Mouse (Mus musculus) embryonic facial prominence, embryonic 11.5 days (tissue): Measurements from ENCODE around the gene Serinc3. TPM values are rescaled to one million over a fixed set of nuclear protein-coding genes. Genes with fewer than 3 reads are reported as not detected.
"Not testable (repeated sequence)": the region's sequence is repeated elsewhere in the genome, so short reads cannot be mapped to it uniquely, and the experiment has no call there.

Source experiments
- ATAC-seq: fragments of 200-750 bp; cut with Nextera tagmentation; replicated peaks from 2 replicates; pipeline ENCODE4 v1.8.0; 2017; ENCODE audit warnings: low read depth; ENCODE audit not compliant: insufficient number of reproducible peaks, low FRiP score, low TSS enrichment
- DNase-seq: peaks from one replicate; pipeline ENCODE4 v3.0.0-alpha.2; 2015; ENCODE audit warnings: low spot score
- H3K27ac ChIP-seq: fragments of 300-500 bp; sonication (generic); replicated peaks from 2 replicates; pipeline ENCODE4 v1.5.1; 2014; ENCODE audit warnings: mild to moderate bottlenecking, low read depth, low read length, control low read depth
- H3K27me3 ChIP-seq: fragments of 300-500 bp; sonication (generic); 2 replicates; pipeline ENCODE4 v1.6.1; 2014; ENCODE audit warnings: mild to moderate bottlenecking, low read length, moderate library complexity, mixed read lengths; ENCODE audit not compliant: control insufficient read depth, insufficient read depth
- H3K36me3 ChIP-seq: fragments of 300-500 bp; sonication (generic); replicated peaks from 2 replicates; pipeline ENCODE4 v1.6.1; 2014; ENCODE audit warnings: low read depth, mild to moderate bottlenecking, low read length, moderate library complexity, mixed read lengths; ENCODE audit not compliant: control insufficient read depth, insufficient read depth
- H3K4me1 ChIP-seq: fragments of 300-500 bp; sonication (generic); 2 replicates; pipeline ENCODE4 v1.6.1; 2014; ENCODE audit warnings: low read length, mixed read lengths; ENCODE audit not compliant: control insufficient read depth, insufficient read depth
- H3K4me2 ChIP-seq: fragments of 300-500 bp; sonication (generic); 2 replicates; pipeline ENCODE4 v1.6.1; 2014; ENCODE audit warnings: low read depth, mild to moderate bottlenecking, control low read depth, low read length, moderate library complexity
- H3K4me3 ChIP-seq: fragments of 300-500 bp; sonication (generic); 2 replicates; pipeline ENCODE4 v1.5.1; 2014; ENCODE audit warnings: low read depth, low read length, control low read depth
- H3K9ac ChIP-seq: fragments of 300-500 bp; sonication (generic); replicated peaks from 2 replicates; pipeline ENCODE4 v1.6.1; 2014; ENCODE audit warnings: mild to moderate bottlenecking, control low read depth, low read length
- H3K9me3 ChIP-seq: fragments of 300-500 bp; sonication (generic); replicated peaks from 2 replicates; pipeline ENCODE4 v1.6.1; 2016; ENCODE audit warnings: mild to moderate bottlenecking, low read length, inconsistent platforms, mixed read lengths; ENCODE audit not compliant: control insufficient read depth
- WGBS: fragments of 180-500 bp; shearing (Covaris S2); extraction: QIAGEN DNeasy Blood & Tissue Kit; methylation state at CpG from one replicate; pipeline ENCODE4 v1.1.7; 2014; 5-methylcytosine and 5-hydroxymethylcytosine counted together
- polyA plus RNA-seq: library from polyadenylated mRNA; unstranded; fragments of >200 nt; fragmentation: Nextera tagmentation; extraction: Ambion mirVana; gene quantifications from 2 replicates; pipeline ENCODE4 v1.2.1, GENCODE M21; 2014

Gene Serinc3
- polyA plus RNA-seq, 1 experiment from 2014 or later, result 26.0 TPM

- no peaks in the 10 kb centered on the region for H3K36me3 ChIP-seq
Observed at GRCm38 (mm10) chr2:163636057-163636456, 8.9 kb downstream of the Serinc3 start.

GRCm38 (mm10) chr2:163634211-163634610 is 10.7 kb downstream of the Serinc3 start:
- H3K9me3 ChIP-seq, result no peaks in the 10 kb centered on the region
- H3K27ac ChIP-seq, result no peak overlapping the region
- H3K4me3 ChIP-seq, result no peak overlapping the region
- H3K4me1 ChIP-seq, result no peaks in the 10 kb centered on the region
- H3K9ac ChIP-seq, result no peak overlapping the region
- H3K4me2 ChIP-seq, result no peak overlapping the region
- ATAC-seq (no peak), DNase-seq (no peak)
- WGBS, result 92% methylated on average over 2 of the region's 2 CpGs
- H3K36me3 ChIP-seq, result peaks cover 4% of the 10 kb centered on the region
- no peaks in the 10 kb centered on the region for H3K27me3 ChIP-seq

More at GRCm38 (mm10) chr2:163636057-163636456, 8.9 kb downstream of the Serinc3 start:
- no peaks in the 10 kb centered on the region for H3K4me1 ChIP-seq
- H3K27me3 ChIP-seq, result no peaks in the 10 kb centered on the region
- no peak overlapping the region for H3K27ac ChIP-seq
- no peaks in the 10 kb centered on the region for H3K9me3 ChIP-seq
- no peak for ATAC-seq
- H3K4me3 ChIP-seq, result no peak overlapping the region
- H3K9ac ChIP-seq, result no peak overlapping the region
- WGBS, result 94% methylated on average over 2 of the region's 2 CpGs
- H3K4me2 ChIP-seq, result no peak overlapping the region
- DNase-seq, result no peak

- Histone ChIP-seq H3K9me3 (no peaks in the 10 kb centered on the region), H3K4me3 (no peak overlapping the region), H3K4me1 (no peaks in the 10 kb centered on the region), H3K27me3 (no peaks in the 10 kb centered on the region), H3K27ac (no peak overlapping the region), H3K36me3 (peaks cover 9% of the 10 kb centered on the region), H3K4me2 (no peak overlapping the region), H3K9ac (no peak overlapping the region)
- WGBS, result 91% methylated on average over 2 of the region's 2 CpGs
- DNase-seq, result no peak
- no peak for ATAC-seq
Observed at GRCm38 (mm10) chr2:163631715-163632114, 13.2 kb downstream of the Serinc3 start.

GRCm38 (mm10) chr2:163631223-163631622 is 13.7 kb downstream of the Serinc3 start:
- ATAC-seq, result no peak
- no peak overlapping the region for H3K9ac ChIP-seq
- no peaks in the 10 kb centered on the region for H3K27me3 ChIP-seq
- no peaks in the 10 kb centered on the region for H3K4me1 ChIP-seq
- 89% methylated on average over 4 of the region's 4 CpGs for WGBS
- DNase-seq, result no peak
- H3K36me3 ChIP-seq, result peaks cover 9% of the 10 kb centered on the region
- no peaks in the 10 kb centered on the region for H3K9me3 ChIP-seq
- H3K27ac ChIP-seq, result no peak overlapping the region
- no peak overlapping the region for H3K4me2 ChIP-seq
- no peak overlapping the region for H3K4me3 ChIP-seq

GRCm38 (mm10) chr2:163621401-163621800 is 23.5 kb downstream of the Serinc3 start:
- not testable (repeated sequence) for H3K9me3 ChIP-seq, DNase-seq, H3K27me3 ChIP-seq, H3K9ac ChIP-seq, H3K27ac ChIP-seq, H3K4me2 ChIP-seq, H3K4me3 ChIP-seq, H3K36me3 ChIP-seq, ATAC-seq, H3K4me1 ChIP-seq
- 91% methylated on average over 3 of the region's 3 CpGs for WGBS

GRCm38 (mm10) chr2:163620451-163620850 is 24.5 kb downstream of the Serinc3 start:
- H3K9me3 ChIP-seq, result no peaks in the 10 kb centered on the region
- peaks cover under 1% of the 10 kb centered on the region for H3K36me3 ChIP-seq
- ATAC-seq, result no peak
- no peak overlapping the region for H3K27ac ChIP-seq
- H3K9ac ChIP-seq, result no peak overlapping the region
- WGBS, result 89% methylated on average over 8 of the region's 8 CpGs
- no peaks in the 10 kb centered on the region for H3K27me3 ChIP-seq
- no peak overlapping the region for H3K4me3 ChIP-seq
- no peaks in the 10 kb centered on the region for H3K4me1 ChIP-seq
- no peak for DNase-seq
- no peak overlapping the region for H3K4me2 ChIP-seq

GRCm38 (mm10) chr2:163617874-163618273 is 27.1 kb downstream of the Serinc3 start:
- no peak overlapping the region for H3K4me3 ChIP-seq
- no peaks in the 10 kb centered on the region for H3K4me1 ChIP-seq
- 93% methylated on average over 4 of the region's 4 CpGs for WGBS
- H3K27ac ChIP-seq, result no peak overlapping the region
- ATAC-seq (no peak), DNase-seq (no peak)
- H3K4me2 ChIP-seq, result no peak overlapping the region
- H3K9me3 ChIP-seq, result no peaks in the 10 kb centered on the region
- no peaks in the 10 kb centered on the region; the same call in none of the 2 replicates for H3K36me3 ChIP-seq
- H3K9ac ChIP-seq, result no peak overlapping the region
- H3K27me3 ChIP-seq, result no peaks in the 10 kb centered on the region

GRCm38 (mm10) chr2:163617232-163617863 is 27.6 kb downstream of the Serinc3 start:
- Histone ChIP-seq H3K9me3 (no peaks in the 10 kb centered on the region), H3K4me2 (no peak overlapping the region), H3K4me1 (no peaks in the 10 kb centered on the region), H3K27me3 (no peaks in the 10 kb centered on the region), H3K36me3 (no peaks in the 10 kb centered on the region; the same call in none of the 2 replicates), H3K27ac (no peak overlapping the region), H3K4me3 (no peak overlapping the region), H3K9ac (no peak overlapping the region)
- 77% methylated on average over 3 of the region's 3 CpGs for WGBS
- ATAC-seq, result no peak
- DNase-seq, result no peak
